Mouse (Mus musculus): ENCODE data around the gene Rnf24.

Rnf24 gene

GRCm38 (mm10) chr2:131352747-131353563 lies at the start of gene Rnf24:
Rnf24 (minus strand) TSS chr2:131352892.
- peak; percentile 95 for DNase-seq (ENCODE audit: low read depth, low spot score)

DNA sequence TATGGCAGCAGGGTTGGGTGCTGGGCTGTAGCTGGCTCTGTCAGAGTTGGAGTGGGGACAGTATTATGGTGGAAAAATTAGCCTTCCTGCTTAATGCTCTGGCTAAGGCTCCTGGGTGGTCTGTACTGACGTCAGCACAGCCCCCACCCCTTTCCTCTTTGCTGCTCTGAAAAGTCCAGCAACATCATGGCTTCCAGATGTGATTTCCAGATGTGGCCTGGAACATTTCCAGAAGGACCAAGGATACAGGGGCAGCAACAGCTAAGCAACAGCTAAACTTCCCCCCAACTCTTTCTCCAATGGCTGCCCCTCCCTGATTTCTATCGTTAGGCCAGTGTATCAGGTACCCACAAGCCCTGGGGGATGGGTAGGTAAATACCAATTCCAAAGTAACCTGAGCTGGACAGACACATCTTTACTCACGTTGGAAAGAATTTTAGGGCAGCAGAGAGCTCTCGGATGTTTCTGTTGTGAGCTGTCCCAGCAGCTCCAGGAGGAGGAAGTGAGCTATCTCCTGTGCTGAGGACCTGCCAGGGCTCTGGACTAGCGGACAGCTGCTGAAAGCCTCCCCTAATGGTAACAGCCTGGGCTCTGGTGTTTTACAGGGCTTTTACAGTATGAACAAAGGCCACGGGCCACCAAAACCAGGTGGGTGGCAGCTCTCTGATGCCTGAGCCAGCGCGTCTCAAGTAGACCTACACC lies 49.3 kb upstream of the Rnf24 start:
- DNase-seq (ENCODE audit: low read depth, low spot score), result no peak

DNA sequence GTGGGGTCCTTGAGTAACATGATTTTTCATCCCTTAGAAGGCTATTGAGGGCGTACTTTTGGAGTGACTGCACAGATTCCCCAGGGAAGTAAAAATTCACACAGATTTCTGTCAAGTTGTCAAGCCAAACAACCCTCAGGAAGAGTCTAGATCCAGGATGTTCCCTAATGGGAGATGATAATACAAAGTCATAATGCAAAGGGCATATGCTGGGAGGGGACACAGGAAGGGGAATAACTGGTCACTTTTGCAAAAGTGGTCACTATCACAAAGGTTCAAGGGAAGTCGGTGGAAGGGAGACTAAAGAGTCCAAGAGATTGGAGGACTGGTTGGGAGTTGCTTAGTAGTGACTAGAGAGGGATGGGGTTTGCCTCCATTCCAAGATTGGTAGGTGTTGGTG lies 48.2 kb upstream of the Rnf24 start:
- no peak for DNase-seq (ENCODE audit: low read depth, low spot score)

GRCm38 (mm10) chr2:131397323-131397848 lies 44.7 kb upstream of the Rnf24 start:
- no peak for DNase-seq (ENCODE audit: low read depth, low spot score)

DNA sequence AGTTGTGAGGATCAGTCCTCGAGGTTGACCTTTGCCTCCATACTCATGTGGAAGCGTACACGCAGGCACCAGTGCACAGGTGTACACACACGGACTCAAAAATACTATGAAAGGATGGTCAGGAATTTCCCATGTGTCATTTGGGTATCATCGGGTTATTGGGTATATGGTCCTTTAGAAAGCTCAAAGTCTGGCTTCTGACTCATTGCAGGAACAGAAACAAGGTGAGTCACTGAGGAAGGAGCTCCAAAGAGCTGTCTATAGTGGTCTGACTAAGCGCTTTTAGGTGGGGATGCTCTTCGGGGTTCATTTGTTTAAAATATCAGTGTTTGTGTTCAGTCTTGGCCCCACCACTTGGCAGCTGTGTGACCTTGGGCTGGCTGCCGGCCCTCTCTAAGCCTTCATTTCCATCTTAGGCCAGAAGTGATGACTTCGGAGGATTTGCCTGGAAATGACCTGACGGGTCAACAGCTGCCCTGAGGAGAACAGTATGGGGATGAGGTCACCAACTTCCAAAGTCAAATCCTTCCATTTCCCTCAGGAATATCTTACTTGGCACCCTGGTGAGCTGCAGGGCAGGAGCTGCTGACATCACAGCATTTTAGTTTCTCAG lies 33.8 kb upstream of the Rnf24 start:
- DNase-seq (ENCODE audit: low read depth, low spot score), result no peak

- no peak for DNase-seq (ENCODE audit: low read depth, low spot score)
Observed at GRCm38 (mm10) chr2:131385176-131385575, 32.5 kb upstream of the Rnf24 start.

DNA sequence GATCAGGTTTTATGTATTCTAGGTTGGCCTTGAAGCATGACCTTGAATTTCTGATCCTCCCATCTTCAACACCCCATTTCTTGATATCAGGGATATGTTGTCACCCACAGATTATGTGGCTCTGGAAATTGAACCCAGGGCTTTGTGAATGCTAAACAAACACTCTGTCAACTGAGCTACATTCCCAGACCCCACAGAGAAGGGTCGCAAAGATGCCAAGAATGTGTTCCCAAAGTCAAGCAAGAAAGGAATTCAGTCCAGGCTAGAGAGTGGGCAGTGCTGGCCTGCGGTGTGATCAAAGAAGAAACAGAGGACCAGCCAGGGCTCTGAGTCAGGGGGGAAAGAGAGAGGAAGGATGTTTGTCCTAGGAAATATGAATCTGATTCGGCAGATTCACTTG lies 26.8 kb upstream of the Rnf24 start:
- DNase-seq (ENCODE audit: low read depth, low spot score), result no peak

DNA sequence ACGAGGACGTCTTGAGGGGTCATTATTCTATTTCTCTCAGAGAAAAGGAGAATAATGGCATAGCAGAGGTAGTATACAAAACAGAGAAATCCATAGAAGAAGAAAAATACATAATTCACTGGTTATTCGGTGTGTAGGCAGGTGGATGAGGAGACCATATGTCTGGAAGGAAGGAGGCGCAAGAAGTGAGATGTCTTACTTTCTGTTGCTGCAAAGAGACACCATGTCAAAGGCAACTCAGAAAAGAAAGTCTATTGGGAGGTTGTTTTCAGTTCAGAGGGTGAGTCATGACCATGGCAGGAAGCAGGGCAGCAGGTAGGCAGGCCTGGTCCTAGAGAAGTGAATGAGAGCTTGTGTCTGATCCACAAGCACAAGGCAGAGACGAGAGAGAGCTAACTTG lies 26.2 kb upstream of the Rnf24 start:
- DNase-seq (ENCODE audit: low read depth, low spot score), result no peak

DNA sequence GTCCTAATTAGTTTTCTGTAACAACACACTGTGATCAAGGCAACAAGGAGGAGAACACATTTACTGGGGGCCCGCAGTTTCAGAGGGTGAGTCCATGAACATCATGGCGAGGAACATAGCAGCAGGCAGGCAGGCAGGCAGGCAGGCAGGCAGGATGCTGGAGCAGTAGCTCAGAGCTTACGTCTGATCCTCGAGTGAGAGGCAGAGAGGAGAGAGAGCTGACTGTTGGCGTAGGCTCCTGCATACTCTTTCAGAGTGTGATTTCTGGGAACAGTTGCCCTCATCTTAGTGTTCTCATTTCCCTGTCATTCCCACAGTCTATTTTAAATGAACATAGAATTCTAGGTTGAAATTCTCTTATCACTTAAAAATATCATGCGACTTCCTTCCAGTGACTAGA lies 24.4 kb upstream of the Rnf24 start:
- DNase-seq (ENCODE audit: low read depth, low spot score), result no peak

DNA sequence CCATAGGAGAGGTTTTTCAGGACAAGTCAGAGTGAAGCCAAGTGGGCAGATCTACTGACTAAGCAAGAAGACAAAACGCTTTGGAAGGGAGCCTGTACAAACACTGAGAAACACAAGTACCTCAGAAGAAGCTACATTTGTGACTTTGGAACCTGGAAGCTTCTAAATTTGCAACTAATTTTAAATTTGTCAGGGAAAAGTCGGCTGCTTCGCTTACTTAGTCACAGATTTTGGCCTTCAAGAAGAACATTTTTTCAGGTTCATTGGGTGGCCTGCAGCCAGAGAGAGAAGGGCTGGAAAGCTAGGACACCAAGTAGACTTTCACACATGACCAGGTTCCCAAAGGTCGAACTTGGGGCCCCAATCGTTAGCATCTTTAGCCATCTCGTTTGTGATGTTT lies 21.0 kb upstream of the Rnf24 start:
- DNase-seq (ENCODE audit: low read depth, low spot score), result no peak

DNA sequence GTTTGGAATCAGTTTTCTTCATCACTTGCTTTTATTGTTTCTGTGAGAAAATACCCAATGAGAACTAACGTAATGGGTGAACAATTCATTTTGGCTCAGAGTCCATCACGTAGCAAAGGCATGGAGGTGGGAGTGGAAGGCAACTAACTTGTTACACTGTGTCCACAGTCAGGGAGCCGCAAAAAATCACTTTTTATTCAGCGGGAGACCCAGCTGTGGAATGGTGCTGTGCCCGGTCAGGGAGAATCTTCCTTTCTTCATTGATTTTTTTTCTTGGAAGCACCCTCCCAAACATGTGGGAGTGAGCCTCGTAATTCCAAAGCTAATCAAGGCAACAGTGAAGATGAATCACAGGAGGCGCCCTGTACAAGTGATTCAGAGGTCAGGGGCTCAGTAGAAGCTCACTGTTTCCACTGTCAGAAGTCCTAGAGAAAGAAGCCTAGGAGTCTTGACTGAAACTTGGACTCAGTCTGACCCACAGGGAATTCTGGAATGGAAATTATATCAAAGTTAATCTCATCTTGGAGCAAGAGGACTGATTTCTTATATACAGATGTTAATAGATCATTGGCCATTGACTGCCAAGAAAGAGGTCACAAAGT lies 19.7 kb upstream of the Rnf24 start:
- DNase-seq (ENCODE audit: low read depth, low spot score), result no peak

- no peak for DNase-seq (ENCODE audit: low read depth, low spot score)
Observed at GRCm38 (mm10) chr2:131371811-131372210, 19.1 kb upstream of the Rnf24 start.

- no peak for DNase-seq (ENCODE audit: low read depth, low spot score)
Observed at GRCm38 (mm10) chr2:131370828-131371227, 18.1 kb upstream of the Rnf24 start.

GRCm38 (mm10) chr2:131364689-131365088 lies 12.0 kb upstream of the Rnf24 start:
- no peak for DNase-seq (ENCODE audit: low read depth, low spot score)

- DNase-seq (ENCODE audit: low read depth, low spot score), result no peak
Observed at GRCm38 (mm10) chr2:131358481-131358880, 5.8 kb upstream of the Rnf24 start.

- DNase-seq (ENCODE audit: low read depth, low spot score), result no peak
Observed at GRCm38 (mm10) chr2:131354049-131354448, 1.4 kb upstream of the Rnf24 start.

DNA sequence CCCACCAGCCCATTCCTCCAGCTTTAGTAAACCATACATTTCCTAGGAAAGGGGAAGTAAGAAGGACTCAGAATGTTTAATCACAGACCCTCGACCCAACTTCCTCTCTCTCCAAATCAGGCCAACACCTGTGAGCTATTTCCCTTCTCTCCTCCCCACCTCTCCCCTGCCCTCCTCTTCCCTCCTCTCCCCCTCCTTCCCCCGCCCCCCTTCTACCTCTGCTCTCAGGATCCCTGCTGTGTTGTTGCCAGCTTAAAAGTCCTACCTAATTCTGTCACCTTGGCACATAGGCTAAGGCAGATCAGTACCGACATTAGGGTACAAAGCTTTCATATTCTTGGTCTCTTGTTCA lies 848 bp upstream of the Rnf24 start:
- no peak for DNase-seq (ENCODE audit: low read depth, low spot score)

GRCm38 (mm10) chr2:131351968-131352746 lies 535 bp downstream of the Rnf24 start:
- DNase-seq (ENCODE audit: low read depth, low spot score), result no peak

- DNase-seq (ENCODE audit: low read depth, low spot score), result no peak
Observed at GRCm38 (mm10) chr2:131351471-131351870, 1.2 kb downstream of the Rnf24 start.

DNA sequence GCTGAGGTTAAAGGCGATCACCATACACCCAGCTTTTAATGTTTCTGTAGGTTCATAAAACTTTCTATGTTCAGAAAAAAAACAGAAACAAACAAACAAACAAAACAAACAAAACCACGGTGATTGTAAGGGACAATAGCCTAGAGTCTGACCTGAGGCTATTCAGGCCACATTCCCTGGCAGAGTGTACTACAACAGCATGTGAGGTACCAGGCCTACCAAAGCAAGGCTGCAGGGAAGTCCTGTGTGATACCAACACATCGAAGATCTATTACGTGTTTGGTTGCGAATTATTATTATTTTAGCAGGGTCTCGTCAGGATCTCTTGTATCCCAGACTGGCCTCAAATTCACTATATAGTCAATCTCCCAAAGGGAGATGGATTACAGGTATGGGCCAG lies 2.4 kb downstream of the Rnf24 start:
- no peak for DNase-seq (ENCODE audit: low read depth, low spot score)

DNA sequence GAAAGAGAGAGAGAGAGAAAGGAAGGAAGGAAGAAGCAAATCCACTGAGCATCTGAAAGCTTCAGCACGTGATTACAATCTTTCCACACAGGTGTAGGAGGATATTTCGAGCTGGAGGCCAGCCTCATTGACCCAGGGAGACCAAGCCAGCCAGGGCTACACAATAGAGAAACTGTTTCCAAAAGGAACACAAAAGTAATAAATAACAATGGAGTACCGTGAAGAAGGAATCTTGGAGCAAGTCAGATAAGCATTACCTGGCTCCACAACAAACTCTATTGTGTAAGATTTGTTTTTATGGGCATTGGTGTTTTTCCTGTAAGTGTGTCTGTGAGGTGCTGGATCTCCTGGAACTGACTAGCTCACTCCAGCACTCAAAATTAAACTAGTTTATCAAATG lies 7.1 kb downstream of the Rnf24 start:
- no peak for DNase-seq (ENCODE audit: low read depth, low spot score)

Measured in retina, postnatal 7 days (tissue).